Mouse (Mus musculus) MEL (cell line): ENCODE measurements around the gene Ksr1. TPM values are rescaled to one million over a fixed set of nuclear protein-coding genes. Genes with fewer than 3 reads are reported as not detected.

Experiments used
- DNase-seq: peaks from one replicate; pipeline ENCODE4 v3.0.0; 2011; ENCODE audit warnings: low read depth, low spot score
- H3K27ac ChIP-seq: 2 replicates; pipeline ENCODE4 v1.5.1; 2012; ENCODE audit warnings: low read depth, mild to moderate bottlenecking, control low read depth, low read length, moderate library complexity; ENCODE audit not compliant: control insufficient read depth
- H3K27me3 ChIP-seq, 2 experiments: fragments of 150-350 bp in 1 of 2; sonication (generic) in 1 of 2; 2 replicates each; pipeline ENCODE4 v1.6.1; 2012; ENCODE audit warnings: low read length in 2 of 2, mild to moderate bottlenecking in 2 of 2, improper control_type of control experiment in 1 of 2, moderate library complexity in 1 of 2; ENCODE audit not compliant: insufficient read depth in 2 of 2, control insufficient read depth in 1 of 2
- H3K36me3 ChIP-seq, 2 experiments: 2 replicates each; pipeline ENCODE4 v1.6.1; 2012 to 2014; ENCODE audit warnings: low read length in 2 of 2, improper control_type of control experiment in 1 of 2, inconsistent platforms in 1 of 2, mild to moderate bottlenecking in 1 of 2; ENCODE audit not compliant: insufficient read depth in 2 of 2, control insufficient read depth in 1 of 2
- H3K4me1 ChIP-seq, 2 experiments: fragments of 150-350 bp in 1 of 2; sonication (generic) in 1 of 2; 2 replicates each; pipeline ENCODE4 v1.6.1; 2012; ENCODE audit warnings: low read length in 2 of 2, improper control_type of control experiment in 1 of 2, mild to moderate bottlenecking in 1 of 2; ENCODE audit not compliant: insufficient read depth in 2 of 2, control insufficient read depth in 1 of 2
- H3K4me3 ChIP-seq, 2 experiments: fragments of 150-350 bp in 1 of 2; sonication (generic) in 1 of 2; 2 replicates each; pipeline ENCODE4 v1.5.1; 2012; ENCODE audit warnings: low read depth in 2 of 2, low read length in 2 of 2, mild to moderate bottlenecking in 2 of 2, moderate library complexity in 2 of 2, control low read depth in 1 of 2, improper control_type of control experiment in 1 of 2; ENCODE audit not compliant: control insufficient read depth in 1 of 2, insufficient read depth in 1 of 2
- H3K79me2 ChIP-seq: 2 replicates; pipeline ENCODE4 v1.6.1; 2012; ENCODE audit warnings: mild to moderate bottlenecking, low read length, moderate library complexity; ENCODE audit not compliant: control insufficient read depth, poor library complexity, insufficient read depth
- H3K9ac ChIP-seq: 2 replicates; pipeline ENCODE4 v1.6.1; 2012; ENCODE audit warnings: low read depth, mild to moderate bottlenecking, control low read depth, low read length, moderate library complexity; ENCODE audit not compliant: control insufficient read depth, poor library complexity, severe bottlenecking
- H3K9me3 ChIP-seq: fragments of 150-350 bp; sonication (generic); replicated peaks from 2 replicates; pipeline ENCODE4 v1.6.1; 2012; ENCODE audit warnings: mild to moderate bottlenecking, low read length, improper control_type of control experiment, moderate library complexity; ENCODE audit not compliant: insufficient read depth
- BHLHE40 ChIP-seq: IDR thresholded peaks from 2 replicates; pipeline ENCODE4 v1.6.1; 2012; ENCODE audit warnings: low read depth, mild to moderate bottlenecking, inconsistent platforms, low read length, improper control_type of control experiment, borderline replicate concordance
- CHD1 ChIP-seq: IDR thresholded peaks from 2 replicates; pipeline ENCODE4 v1.6.1; 2012; ENCODE audit warnings: low read depth, mild to moderate bottlenecking, inconsistent platforms, low read length, improper control_type of control experiment
- CHD2 ChIP-seq: IDR thresholded peaks from 2 replicates; pipeline ENCODE4 v1.6.1; 2011; ENCODE audit warnings: low read length, improper control_type of control experiment
- CTCF ChIP-seq, 3 experiments: IDR thresholded peaks in 2 of 3; conservative IDR thresholded peaks in 1 of 3; 2 replicates each; pipeline ENCODE4 v1.5.1; 2011 to 2012; ENCODE audit warnings: low read length in 3 of 3, low read depth in 2 of 3, mild to moderate bottlenecking in 2 of 3, improper control_type of control experiment in 1 of 3, inconsistent platforms in 1 of 3, mixed read lengths in 1 of 3, moderate library complexity in 1 of 3; ENCODE audit not compliant: control insufficient read depth in 1 of 3, insufficient read depth in 1 of 3, poor library complexity in 1 of 3, severe bottlenecking in 1 of 3
- GABPA ChIP-seq: IDR thresholded peaks from 2 replicates; pipeline ENCODE4 v1.6.1; 2012; ENCODE audit warnings: low read depth, mild to moderate bottlenecking, inconsistent platforms, low read length, improper control_type of control experiment, moderate library complexity
- GATA1 ChIP-seq: IDR thresholded peaks from 2 replicates; pipeline ENCODE4 v1.6.1; 2011; ENCODE audit warnings: low read depth, low read length, improper control_type of control experiment
- KAT2A ChIP-seq: conservative IDR thresholded peaks from 2 replicates; pipeline ENCODE4 v1.6.1; 2012; ENCODE audit warnings: low read depth, low read length, improper control_type of control experiment, inconsistent platforms
- MAFK ChIP-seq: IDR thresholded peaks from 2 replicates; pipeline ENCODE4 v1.6.1; 2011; ENCODE audit warnings: low read depth, mild to moderate bottlenecking, low read length, improper control_type of control experiment, borderline replicate concordance
- MAX ChIP-seq: IDR thresholded peaks from 2 replicates; pipeline ENCODE4 v1.6.1; 2011; ENCODE audit warnings: low read length, improper control_type of control experiment
- MEF2A ChIP-seq: IDR thresholded peaks from 2 replicates; pipeline ENCODE4 v1.6.1; 2014; ENCODE audit warnings: low read depth, mild to moderate bottlenecking, inconsistent platforms, low read length, improper control_type of control experiment; ENCODE audit not compliant: poor library complexity, insufficient replicate concordance, severe bottlenecking; ENCODE audit errors: extremely low read depth
- MXI1 ChIP-seq: IDR thresholded peaks from 2 replicates; pipeline ENCODE4 v1.6.1; 2011; ENCODE audit warnings: mild to moderate bottlenecking, low read depth, low read length, improper control_type of control experiment
- MYB ChIP-seq: IDR thresholded peaks from 2 replicates; pipeline ENCODE4 v1.6.1; 2011; ENCODE audit warnings: mild to moderate bottlenecking, low read depth, low read length, improper control_type of control experiment
- NELFE ChIP-seq: IDR thresholded peaks from 2 replicates; pipeline ENCODE4 v1.6.1; 2011; ENCODE audit warnings: low read depth, low read length, improper control_type of control experiment
- NRF1 ChIP-seq: IDR thresholded peaks from 2 replicates; pipeline ENCODE4 v1.6.1; 2014; ENCODE audit warnings: low read depth, mild to moderate bottlenecking, inconsistent platforms, low read length, improper control_type of control experiment, moderate library complexity; ENCODE audit not compliant: poor library complexity, insufficient read depth, severe bottlenecking
- POLR2A ChIP-seq, 2 experiments: IDR thresholded peaks; 2 replicates each; pipeline ENCODE4 v1.6.1; 2011 to 2012; ENCODE audit warnings: low read length in 2 of 2, mild to moderate bottlenecking in 2 of 2, control low read depth in 1 of 2, improper control_type of control experiment in 1 of 2, low read depth in 1 of 2, moderate library complexity in 1 of 2; ENCODE audit not compliant: control insufficient read depth in 1 of 2, insufficient read depth in 1 of 2, poor library complexity in 1 of 2
- POLR2AphosphoS2 ChIP-seq: IDR thresholded peaks from 2 replicates; pipeline ENCODE4 v1.6.1; 2011; ENCODE audit warnings: low read length, improper control_type of control experiment
- POLR2AphosphoS5 ChIP-seq: IDR thresholded peaks from 2 replicates; pipeline ENCODE4 v1.6.1; 2012; ENCODE audit warnings: low read depth, borderline replicate concordance, mild to moderate bottlenecking, inconsistent platforms, low read length, moderate library complexity, mixed read lengths
- RCOR1 ChIP-seq: IDR thresholded peaks from 2 replicates; pipeline ENCODE4 v1.6.1; 2012; ENCODE audit warnings: low read depth, mild to moderate bottlenecking, inconsistent platforms, low read length, improper control_type of control experiment
- SMC3 ChIP-seq: IDR thresholded peaks from 2 replicates; pipeline ENCODE4 v1.6.1; 2011; ENCODE audit warnings: low read depth, low read length, improper control_type of control experiment
- TAL1 ChIP-seq: IDR thresholded peaks from 2 replicates; pipeline ENCODE4 v1.6.1; 2012; ENCODE audit warnings: mild to moderate bottlenecking, inconsistent platforms, low read length, moderate library complexity, mixed read lengths
- UBTF ChIP-seq: IDR thresholded peaks from 2 replicates; pipeline ENCODE4 v1.6.1; 2012; ENCODE audit warnings: low read depth, mild to moderate bottlenecking, inconsistent platforms, low read length, improper control_type of control experiment, moderate library complexity, borderline replicate concordance; ENCODE audit not compliant: insufficient read depth
- USF1 ChIP-seq: IDR thresholded peaks from 2 replicates; pipeline ENCODE4 v1.6.1; 2014; ENCODE audit warnings: low read depth, mild to moderate bottlenecking, inconsistent platforms, low read length, improper control_type of control experiment, moderate library complexity
- USF2 ChIP-seq, 2 experiments: IDR thresholded peaks; 2 replicates each; pipeline ENCODE4 v1.6.1; 2011 to 2012; ENCODE audit warnings: improper control_type of control experiment in 2 of 2, low read length in 2 of 2, borderline replicate concordance in 1 of 2, inconsistent platforms in 1 of 2, low read depth in 1 of 2, mild to moderate bottlenecking in 1 of 2; ENCODE audit not compliant: insufficient read depth in 1 of 2
- ZMIZ1 ChIP-seq: IDR thresholded peaks from 2 replicates; pipeline ENCODE4 v1.6.1; 2012; ENCODE audit warnings: low read depth, mild to moderate bottlenecking, inconsistent platforms, low read length, improper control_type of control experiment, moderate library complexity
- polyA plus RNA-seq, 2 experiments: library from polyadenylated mRNA; stranded (reverse) in 1 of 2; unstranded in 1 of 2; fragments of >175 nt in 1 of 2; fragments of >200 nt in 1 of 2; gene quantifications; 2 replicates each; pipeline versions ENCODE4 v1.2.1 to v1.2.4; 2012; ENCODE audit warnings: low replicate concordance in 2 of 2, low read depth in 1 of 2; ENCODE audit not compliant: insufficient read length in 2 of 2, insufficient read depth in 1 of 2, missing spikeins in 1 of 2
- total RNA-seq: library from RNA; depleted of rRNA; stranded (reverse); fragments of 300-350 nt; gene quantifications from 2 replicates; pipeline ENCODE4 v1.2.3, GENCODE M21; 2012

Ksr1 gene
- total and polyA plus RNA-seq, 3 experiments = 9.7 to 18.4 TPM; not detected in 1

GRCm38 (mm10) chr11:79037555-79037954 is 108.7 kb downstream of the Ksr1 start:
- H3K36me3 ChIP-seq = peaks cover 0 to 3% of the 10 kb centered on the region in 2 experiments; a peak in 2 of 4 replicates
- no peak overlapping the region for H3K9ac ChIP-seq
- no peak overlapping the region for H3K27ac ChIP-seq

DNA sequence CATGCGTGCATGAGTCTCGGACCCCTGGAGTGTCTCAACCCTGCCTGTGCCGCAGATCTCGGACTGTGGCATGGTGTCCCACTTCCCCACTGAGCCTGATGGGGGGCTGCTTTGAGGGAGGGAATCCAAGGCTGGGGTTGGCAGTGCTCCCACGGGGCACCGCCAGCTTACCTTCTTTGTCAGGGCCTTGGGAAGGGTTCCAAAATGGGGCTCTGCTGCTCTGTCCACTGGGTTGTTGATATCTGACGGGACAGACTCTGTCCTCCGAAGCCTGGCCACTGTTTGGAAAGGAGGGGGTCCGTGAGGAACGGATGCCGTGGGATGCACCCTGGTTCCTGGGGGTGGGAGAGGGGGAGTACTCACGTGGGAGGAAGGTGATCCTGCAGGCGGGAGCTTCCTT is 109.9 kb downstream of the Ksr1 start:
- no peak for TF ChIP-seq POLR2AphosphoS2
- no peak for TF ChIP-seq CHD1
- TF ChIP-seq CTCF (IDR thresholded peaks at IDR 0.05 in 2 of 3, conservative IDR thresholded peaks at IDR 0.05 in 1 of 3; ENCODE audit: control insufficient read depth in 1 of 3, insufficient read depth in 1 of 3, low read depth in 2 of 3, low read length in 3 of 3, poor library complexity in 1 of 3, severe bottlenecking in 1 of 3) = no peak
- no peak for TF ChIP-seq CHD2
- TF ChIP-seq TAL1 = no peak
- no peak for TF ChIP-seq BHLHE40
- TF ChIP-seq MXI1 = no peak
- no peak for TF ChIP-seq NELFE
- TF ChIP-seq USF2 (IDR thresholded peaks at IDR 0.05; ENCODE audit: borderline replicate concordance in 1 of 2, insufficient read depth in 1 of 2, low read depth in 1 of 2, low read length in 2 of 2) = no peak
- TF ChIP-seq ZMIZ1 = no peak
- TF ChIP-seq RCOR1 = no peak
- no peak for TF ChIP-seq KAT2A
- no peak for TF ChIP-seq SMC3
- no peak for TF ChIP-seq MAFK
- no peak for TF ChIP-seq POLR2AphosphoS5
- TF ChIP-seq USF1 = no peak
- no peak for TF ChIP-seq UBTF
- peaks cover 0 to 4% of the 10 kb centered on the region in 2 experiments; a peak in 3 of 4 replicates for H3K4me1 ChIP-seq
- H3K27ac ChIP-seq = no peak overlapping the region
- no peaks in the 10 kb centered on the region for H3K9me3 ChIP-seq
- no peaks in the 10 kb centered on the region for H3K27me3 ChIP-seq
- peaks cover 2 to 3% of the 10 kb centered on the region in 2 experiments; a peak in 2 of 4 replicates for H3K36me3 ChIP-seq
- no peak overlapping the region for H3K9ac ChIP-seq
- H3K79me2 ChIP-seq = no peaks in the 10 kb centered on the region
- DNase-seq = no peak
- H3K4me3 ChIP-seq = no peak overlapping the region

More at GRCm38 (mm10) chr11:79037555-79037954, 108.7 kb downstream of the Ksr1 start:
- H3K4me1 ChIP-seq = no peaks in the 10 kb centered on the region
- H3K4me3 ChIP-seq = no peak overlapping the region
- no peak for TF ChIP-seq POLR2A (IDR thresholded peaks at IDR 0.05; ENCODE audit: control insufficient read depth in 1 of 2, insufficient read depth in 1 of 2, low read depth in 1 of 2, low read length in 2 of 2, poor library complexity in 1 of 2)
- TF ChIP-seq NRF1 = no peak
- no peak for TF ChIP-seq MAFK
- TF ChIP-seq GATA1 = no peak
- no peak for TF ChIP-seq KAT2A
- TF ChIP-seq MEF2A = no peak
- TF ChIP-seq USF1 = no peak
- no peak for TF ChIP-seq MYB
- no peak for TF ChIP-seq MAX
- no peak for TF ChIP-seq GABPA
- DNase-seq = no peak
- H3K79me2 ChIP-seq = no peaks in the 10 kb centered on the region
- no peaks in the 10 kb centered on the region for H3K9me3 ChIP-seq
- H3K27me3 ChIP-seq = no peaks in the 10 kb centered on the region
